Mouse (Mus musculus): ENCODE measurements around the gene Dnah2. TPM values are rescaled to one million over a fixed set of nuclear protein-coding genes. Genes with fewer than 3 reads are reported as not detected.
"Not testable (repeated sequence)": the region's sequence is repeated elsewhere in the genome, so short reads cannot be mapped to it uniquely, and the experiment has no call there.

Dnah2 gene
- polyA plus RNA-seq, 1 experiment from 2014 or later = 1.9 TPM

DNA sequence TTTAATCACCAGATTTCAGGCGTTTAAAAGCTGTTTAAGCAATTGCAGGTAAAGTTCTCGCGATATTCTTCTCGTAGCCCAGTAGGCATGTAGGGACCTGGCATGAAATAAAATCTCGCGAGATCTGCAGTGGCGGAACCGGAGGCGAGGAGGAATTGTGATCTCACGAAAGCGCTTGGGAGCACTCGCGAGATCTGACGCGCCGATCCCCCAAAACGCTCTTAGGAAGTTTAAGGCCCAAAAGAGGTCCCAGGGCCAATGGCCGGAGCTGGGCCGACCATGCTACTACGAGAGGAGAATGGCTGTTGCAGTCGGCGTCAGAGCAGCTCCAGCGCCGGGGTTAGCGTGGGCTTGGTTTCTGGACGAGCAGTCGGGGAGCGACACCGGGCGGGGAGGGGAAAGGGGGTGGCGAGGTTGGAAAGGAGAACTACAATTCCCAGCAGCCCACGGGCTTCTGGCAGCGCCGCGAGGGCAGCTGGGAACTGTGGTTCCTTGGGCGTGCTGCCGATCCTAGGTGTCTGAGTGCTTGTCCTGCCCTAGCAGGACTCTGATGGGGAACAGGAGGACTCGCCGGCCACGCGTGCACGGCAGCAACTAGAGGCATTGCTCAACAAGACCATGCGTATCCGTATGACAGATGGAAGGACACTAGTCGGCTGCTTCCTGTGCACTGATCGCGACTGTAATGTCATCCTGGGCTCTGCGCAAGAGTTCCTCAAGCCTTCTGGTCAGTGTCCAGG, 153.1 kb downstream of the Dnah2 start:
- Histone ChIP-seq H3K36me3 (peaks cover 22% of the 10 kb centered on the region), H3K27ac (peak overlapping the region; percentile 85; the same call in 1 of the 2 replicates), H3K9me3 (no peaks in the 10 kb centered on the region), H3K27me3 (replicated peaks) (peaks cover 15% of the 10 kb centered on the region), H3K4me1 (peaks cover 38% of the 10 kb centered on the region), H3K9ac (peak overlapping the region; percentile 82), H3K4me2 (replicated peaks) (peak overlapping the region; percentile 79), H3K4me3 (peak overlapping the region; percentile 73)
- WGBS = under 1% methylated on average over 48 of the region's 48 CpGs
- ATAC-seq (ENCODE audit: low FRiP score, low read depth) = peak; percentile 86

DNA sequence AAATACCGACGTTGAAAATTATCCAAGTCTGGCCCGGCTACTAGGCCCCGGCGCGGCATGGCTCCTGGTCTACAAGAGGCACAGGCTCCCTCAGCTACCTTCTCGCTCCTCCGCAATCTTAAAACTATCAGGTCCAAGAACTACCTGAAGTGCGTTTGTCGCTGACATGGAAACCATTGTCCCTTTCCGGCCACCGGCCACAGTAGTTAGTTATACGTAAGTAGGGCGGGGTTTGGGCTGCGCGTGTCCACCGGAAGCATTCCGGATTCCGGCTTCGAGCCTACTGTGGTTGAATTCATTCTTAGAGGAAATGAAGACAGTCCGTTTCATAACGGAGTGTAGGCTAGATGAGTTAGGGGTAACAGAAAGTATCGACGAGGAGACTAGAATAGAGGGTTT, 153.7 kb downstream of the Dnah2 start, which contains the start of the genes Naa38 and Cyb5d1:
Gene Naa38 (plus strand): TSS at position 253 of the 399 bp plus-strand sequence.
Gene Cyb5d1 (minus strand): TSS at position 397 of the 399 bp plus-strand sequence.
- peak within 1 kb of the TSS; percentile 82 for H3K9ac ChIP-seq
- peak within 1 kb of the TSS; percentile 79 for H3K4me2 ChIP-seq (replicated peaks)
- H3K4me1 ChIP-seq = peaks cover 38% of the 10 kb centered on the region
- H3K36me3 ChIP-seq = peaks cover 16% of the 10 kb centered on the region
- peak within 1 kb of the TSS; percentile 73 for H3K4me3 ChIP-seq
- ATAC-seq (ENCODE audit: low FRiP score, low read depth) = peak; percentile 74
- under 1% methylated on average over 24 of the region's 24 CpGs for WGBS
- H3K9me3 ChIP-seq; H3K27me3 ChIP-seq (replicated peaks): not testable (repeated sequence)
- peak within 1 kb of the TSS; percentile 85; the same call in 1 of the 2 replicates for H3K27ac ChIP-seq

DNA sequence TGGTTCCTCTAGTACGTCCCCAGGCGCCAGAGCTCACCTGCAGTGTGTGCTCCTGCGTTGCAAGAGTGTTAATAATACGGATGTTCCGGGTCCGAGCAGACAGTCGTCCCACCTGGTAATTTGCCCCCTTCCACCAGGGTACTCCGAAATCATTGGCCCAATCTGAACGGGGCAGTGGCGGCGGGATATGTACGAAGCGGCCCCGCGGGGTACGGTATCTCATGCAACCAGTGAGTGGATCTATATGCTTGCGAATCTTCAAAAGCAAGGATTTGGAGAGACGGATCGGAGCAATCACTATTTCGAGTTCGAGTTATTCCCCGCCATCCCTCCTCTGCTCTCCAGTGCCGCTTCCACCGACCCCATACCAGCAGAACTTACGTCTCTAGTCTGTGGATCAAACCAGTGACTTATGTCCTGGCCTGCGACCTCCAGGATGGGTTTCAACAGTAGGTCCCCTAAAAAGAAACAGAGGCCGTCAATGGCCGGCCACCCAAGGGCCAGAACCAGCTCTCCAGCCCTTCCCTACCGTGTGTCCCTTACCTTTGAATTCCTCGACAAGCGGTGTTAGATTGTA, 154.2 kb downstream of the Dnah2 start:
- WGBS = 2% methylated on average over 31 of the region's 31 CpGs
- ATAC-seq (ENCODE audit: low FRiP score, low read depth); H3K27me3 ChIP-seq (replicated peaks); H3K9me3 ChIP-seq; H3K27ac ChIP-seq: not testable (repeated sequence)
- H3K4me2 ChIP-seq (replicated peaks) = peak overlapping the region; percentile 79
- H3K4me3 ChIP-seq = peak overlapping the region; percentile 73
- peaks cover 11% of the 10 kb centered on the region for H3K36me3 ChIP-seq
- peaks cover 32% of the 10 kb centered on the region for H3K4me1 ChIP-seq
- H3K9ac ChIP-seq = peak overlapping the region; percentile 82

DNA sequence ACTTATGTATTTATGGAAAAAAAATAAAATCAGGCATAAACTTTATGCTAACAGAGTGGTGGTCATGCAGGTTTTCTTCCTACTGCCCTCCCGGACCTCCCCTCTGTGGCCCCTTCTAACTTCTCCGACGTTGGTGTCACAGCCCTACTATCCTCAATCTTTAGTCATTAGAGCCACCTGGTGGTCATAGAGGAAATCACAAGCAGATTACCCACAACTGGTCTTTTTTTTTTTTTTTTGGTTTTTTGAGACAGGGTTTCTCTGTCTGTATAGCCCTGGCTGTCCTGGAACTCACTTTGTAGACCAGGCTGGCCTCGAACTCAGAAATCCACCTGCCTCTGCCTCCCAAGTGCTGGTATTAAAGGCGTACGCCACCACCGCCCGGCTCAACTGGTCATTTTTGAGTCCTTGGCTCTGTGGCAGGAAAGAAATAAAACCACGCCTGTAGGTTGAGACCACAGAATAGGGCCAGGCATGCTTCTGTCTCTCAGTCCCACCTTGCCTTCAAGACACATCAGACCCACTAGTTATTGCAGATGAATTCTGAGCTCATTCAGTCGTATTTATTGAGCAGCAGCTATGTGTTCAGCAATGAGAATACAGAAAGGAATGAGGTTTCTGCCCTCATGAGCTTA, 158.4 kb downstream of the Dnah2 start:
- Histone ChIP-seq H3K4me3 (no peak overlapping the region), H3K9me3 (no peaks in the 10 kb centered on the region), H3K9ac (no peak overlapping the region), H3K4me2 (replicated peaks) (0 out of 2 replicates have a peak overlapping the region, but pooled peaks have one; percentile 9), H3K27me3 (replicated peaks) (no peaks in the 10 kb centered on the region), H3K4me1 (peaks cover 4% of the 10 kb centered on the region), H3K36me3 (peaks cover 3% of the 10 kb centered on the region; the same call in 1 of the 2 replicates), H3K27ac (no peak overlapping the region)
- ATAC-seq (ENCODE audit: low FRiP score, low read depth) = no peak
- 54% methylated on average over 10 of the region's 10 CpGs for WGBS

DNA sequence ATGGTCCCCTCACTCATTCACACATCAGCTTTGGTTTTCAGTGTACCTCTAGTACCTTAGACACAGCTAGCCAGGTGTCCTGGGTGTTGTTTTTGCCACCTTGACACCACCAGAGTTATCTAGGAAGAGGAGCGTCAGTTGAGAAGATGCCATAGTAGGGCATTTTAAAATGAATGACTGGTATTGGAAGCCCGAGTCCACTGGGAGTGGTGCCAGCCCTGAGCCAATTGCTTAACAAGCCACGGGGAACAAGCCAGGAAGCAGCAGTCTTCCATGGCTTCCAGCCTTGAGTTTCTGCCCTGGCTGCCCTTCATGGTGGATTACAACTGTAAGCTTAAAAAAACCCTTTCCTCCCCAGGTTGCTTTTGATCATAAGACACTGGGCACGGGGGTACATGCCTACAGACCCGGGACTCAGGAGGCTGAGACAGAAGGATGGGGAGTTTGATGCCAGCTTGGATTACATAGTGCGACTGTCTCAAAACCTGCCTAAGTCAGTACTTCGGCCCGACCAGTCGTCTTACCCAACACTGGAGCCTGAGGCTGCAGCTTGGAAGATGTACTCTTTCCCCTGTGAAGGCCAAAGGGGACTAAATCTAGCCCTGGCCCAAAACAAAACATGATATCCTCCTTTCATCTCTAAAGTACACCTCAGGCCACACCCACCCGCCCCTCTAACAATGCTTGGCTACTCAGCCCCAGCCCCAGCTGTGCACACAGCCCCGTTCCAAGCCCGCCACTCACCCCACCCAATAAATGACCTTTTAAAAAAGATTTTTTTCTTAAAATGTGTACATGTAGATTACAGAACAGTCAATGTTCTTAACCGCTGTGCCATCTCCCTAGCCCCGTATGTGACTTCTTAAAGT, 159.1 kb downstream of the Dnah2 start:
- no peaks in the 10 kb centered on the region for H3K9me3 ChIP-seq
- no peaks in the 10 kb centered on the region for H3K27me3 ChIP-seq (replicated peaks)
- no peak for ATAC-seq (ENCODE audit: low FRiP score, low read depth)
- no peak overlapping the region for H3K4me3 ChIP-seq
- no peak overlapping the region for H3K9ac ChIP-seq
- H3K36me3 ChIP-seq = peaks cover 3% of the 10 kb centered on the region; the same call in 1 of the 2 replicates
- 0 out of 2 replicates have a peak overlapping the region, but pooled peaks have one; percentile 9 for H3K4me2 ChIP-seq (replicated peaks)
- 63% methylated on average over 14 of the region's 14 CpGs for WGBS
- H3K4me1 ChIP-seq = peaks cover 4% of the 10 kb centered on the region
- H3K27ac ChIP-seq = no peak overlapping the region

DNA sequence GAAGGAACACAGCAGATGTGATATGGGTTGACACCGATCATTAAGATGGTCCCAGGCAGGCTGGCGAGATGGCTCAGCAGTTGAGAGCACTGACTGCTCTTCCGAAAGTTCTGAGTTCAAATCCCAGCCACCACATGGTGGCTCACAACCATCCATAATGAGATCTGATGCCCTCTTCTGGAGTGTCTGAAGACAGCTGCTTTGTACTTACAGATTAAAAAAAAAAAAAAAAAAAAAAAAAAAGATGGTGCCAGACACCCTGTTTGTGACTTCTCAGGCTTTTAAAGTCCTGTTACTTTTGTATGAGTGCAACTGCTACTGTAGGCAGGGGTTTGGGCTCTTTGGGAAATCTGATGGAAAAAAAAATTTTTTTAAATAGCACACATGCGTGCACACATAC, 160.2 kb downstream of the Dnah2 start:
- ATAC-seq (ENCODE audit: low FRiP score, low read depth) = no peak
- no peaks in the 10 kb centered on the region for H3K27me3 ChIP-seq (replicated peaks)
- no peak overlapping the region for H3K27ac ChIP-seq
- H3K36me3 ChIP-seq = peaks cover 3% of the 10 kb centered on the region; the same call in 1 of the 2 replicates
- no peak overlapping the region for H3K4me3 ChIP-seq
- no peaks in the 10 kb centered on the region for H3K4me1 ChIP-seq
- H3K9me3 ChIP-seq = no peaks in the 10 kb centered on the region
- 98% methylated on average over 4 of the region's 4 CpGs for WGBS
- H3K4me2 ChIP-seq (replicated peaks) = no peak overlapping the region
- H3K9ac ChIP-seq = no peak overlapping the region

DNA sequence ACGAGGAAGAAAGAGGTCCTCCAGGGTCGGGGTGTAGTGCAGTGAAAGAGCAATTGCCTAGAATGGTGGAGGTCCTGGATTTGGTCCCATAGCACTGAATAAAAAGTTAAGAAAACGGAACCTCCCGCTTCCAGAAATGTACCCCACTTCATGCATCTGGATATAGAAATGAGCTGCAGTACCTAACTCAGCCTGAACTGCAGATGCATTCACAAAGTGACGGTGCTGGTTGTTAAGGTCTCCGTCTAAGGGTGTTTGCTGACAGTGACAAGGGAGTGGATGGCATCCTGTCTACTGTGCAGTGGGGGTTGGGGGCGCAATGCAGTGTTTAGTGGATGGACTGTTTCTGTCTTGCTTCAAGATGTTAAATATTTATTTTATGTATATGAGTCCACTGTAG, 162.2 kb downstream of the Dnah2 start:
- H3K27me3 ChIP-seq (replicated peaks) = no peaks in the 10 kb centered on the region
- H3K4me3 ChIP-seq = no peak overlapping the region
- no peaks in the 10 kb centered on the region for H3K4me1 ChIP-seq
- 85% methylated on average over 7 of the region's 7 CpGs for WGBS
- no peaks in the 10 kb centered on the region for H3K36me3 ChIP-seq
- no peak for ATAC-seq (ENCODE audit: low FRiP score, low read depth)
- H3K9ac ChIP-seq = no peak overlapping the region
- H3K27ac ChIP-seq = no peak overlapping the region
- no peak overlapping the region for H3K4me2 ChIP-seq (replicated peaks)
- H3K9me3 ChIP-seq = no peaks in the 10 kb centered on the region

DNA sequence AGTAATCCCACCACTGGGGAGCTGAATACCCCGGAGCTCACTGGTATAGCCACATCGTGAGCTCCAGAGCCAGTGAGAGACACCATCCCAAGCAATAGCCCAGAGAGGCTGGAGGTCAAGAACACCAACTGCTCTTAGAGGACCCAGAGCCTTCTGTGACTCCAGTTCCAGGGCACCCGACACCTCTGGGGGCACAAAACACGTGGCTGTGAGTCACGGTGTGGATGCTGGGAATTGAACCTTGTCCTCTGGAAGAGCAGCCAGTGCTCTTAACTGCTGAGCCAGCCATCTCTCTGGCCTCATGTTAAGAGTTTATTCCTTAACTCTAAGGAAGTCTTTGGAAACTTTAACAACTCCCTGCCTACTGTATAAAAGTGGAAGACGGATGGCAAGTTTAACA, 163.9 kb downstream of the Dnah2 start:
- no peak overlapping the region for H3K4me3 ChIP-seq
- H3K4me2 ChIP-seq (replicated peaks) = no peak overlapping the region
- no peak overlapping the region for H3K27ac ChIP-seq
- H3K36me3 ChIP-seq = no peaks in the 10 kb centered on the region
- H3K9me3 ChIP-seq = no peaks in the 10 kb centered on the region
- no peaks in the 10 kb centered on the region for H3K4me1 ChIP-seq
- WGBS = 88% methylated on average over 6 of the region's 6 CpGs
- no peaks in the 10 kb centered on the region for H3K27me3 ChIP-seq (replicated peaks)
- H3K9ac ChIP-seq = no peak overlapping the region
- ATAC-seq (ENCODE audit: low FRiP score, low read depth) = no peak

DNA sequence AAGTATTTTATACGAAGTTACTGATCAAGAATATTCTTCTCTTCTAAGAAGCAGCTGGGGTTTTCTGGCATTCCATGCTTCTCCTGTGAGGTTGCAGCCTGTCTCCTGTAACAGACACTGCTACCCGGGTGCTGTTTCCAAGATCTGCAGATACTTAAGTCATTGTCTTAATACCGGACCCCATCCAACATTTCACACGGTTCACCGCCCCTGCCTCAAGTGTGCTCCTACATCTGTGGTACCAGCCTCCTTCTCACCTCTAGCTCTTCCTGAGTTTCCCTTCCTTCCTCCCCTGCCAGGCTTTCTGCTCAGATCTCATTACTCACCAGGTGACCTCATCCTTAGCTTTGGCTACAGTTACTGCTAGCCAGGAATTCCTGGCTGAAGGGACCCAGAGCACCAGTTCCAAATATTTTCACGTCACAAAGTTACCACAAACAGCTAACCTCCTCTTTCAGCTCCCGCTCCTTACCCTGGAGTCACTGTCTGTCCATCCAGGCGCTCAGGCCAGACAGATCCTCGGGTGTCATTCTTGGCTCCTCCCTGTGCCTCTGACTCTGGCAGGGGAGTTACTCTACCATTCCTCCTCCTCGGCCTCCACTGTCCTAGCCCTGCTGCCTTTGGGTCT, 166.3 kb downstream of the Dnah2 start:
- Histone ChIP-seq H3K27ac (no peak overlapping the region), H3K36me3 (peaks cover 7% of the 10 kb centered on the region; the same call in 1 of the 2 replicates), H3K4me2 (replicated peaks) (no peak overlapping the region), H3K9ac (no peak overlapping the region), H3K9me3 (no peaks in the 10 kb centered on the region), H3K27me3 (replicated peaks) (no peaks in the 10 kb centered on the region), H3K4me1 (no peaks in the 10 kb centered on the region), H3K4me3 (no peak overlapping the region)
- 72% methylated on average over 10 of the region's 10 CpGs for WGBS
- no peak for ATAC-seq (ENCODE audit: low FRiP score, low read depth)

DNA sequence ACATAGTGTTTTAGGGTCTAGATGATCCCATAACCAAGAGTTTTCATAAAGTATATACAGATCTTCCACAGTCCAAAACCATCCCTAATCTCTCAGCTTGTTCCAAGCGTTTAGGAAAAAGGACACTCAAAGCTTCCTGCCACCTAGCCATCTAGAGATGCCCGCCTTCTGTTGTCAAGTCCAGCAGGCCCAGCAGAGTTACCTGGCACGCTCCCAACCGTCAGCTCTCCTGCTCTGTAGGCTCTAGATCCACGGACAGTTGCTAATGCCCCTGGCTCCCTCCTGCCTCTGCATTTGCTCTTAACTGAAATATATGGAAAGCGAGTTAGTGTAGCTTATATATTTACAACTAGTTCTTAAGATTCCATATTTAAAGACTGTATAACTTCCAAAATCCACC, 167.6 kb downstream of the Dnah2 start:
- Histone ChIP-seq H3K27me3 (replicated peaks) (no peaks in the 10 kb centered on the region), H3K4me1 (no peaks in the 10 kb centered on the region), H3K9me3 (no peaks in the 10 kb centered on the region), H3K36me3 (peaks cover 7% of the 10 kb centered on the region; the same call in 1 of the 2 replicates), H3K9ac (no peak overlapping the region), H3K4me3 (no peak overlapping the region), H3K4me2 (replicated peaks) (no peak overlapping the region), H3K27ac (no peak overlapping the region)
- 85% methylated on average over 6 of the region's 6 CpGs for WGBS
- ATAC-seq (ENCODE audit: low FRiP score, low read depth) = no peak

DNA sequence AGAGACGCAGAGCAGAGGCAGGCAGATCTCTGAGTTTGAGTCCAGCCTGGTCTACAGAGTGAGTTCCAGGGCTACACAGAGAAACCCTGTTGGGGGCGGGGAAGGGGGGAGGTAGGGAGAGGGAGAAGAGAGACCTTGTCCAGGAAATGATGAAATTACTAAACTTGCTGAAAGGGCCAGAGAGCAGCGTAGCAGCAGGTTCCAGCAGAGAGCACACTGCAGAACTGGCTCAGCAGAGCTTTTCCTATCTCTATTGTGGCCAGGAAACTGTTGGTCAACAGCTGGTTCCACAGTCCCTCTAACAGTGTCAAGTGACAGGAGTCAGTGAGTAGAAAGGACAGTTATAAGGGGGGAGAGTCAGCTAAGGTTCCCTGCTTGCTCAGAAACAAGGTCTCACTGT, 169.3 kb downstream of the Dnah2 start:
- no peaks in the 10 kb centered on the region for H3K4me1 ChIP-seq
- H3K4me3 ChIP-seq = no peak overlapping the region
- ATAC-seq (ENCODE audit: low FRiP score, low read depth) = no peak
- H3K9me3 ChIP-seq = no peaks in the 10 kb centered on the region
- no peaks in the 10 kb centered on the region for H3K27me3 ChIP-seq (replicated peaks)
- no peak overlapping the region for H3K9ac ChIP-seq
- peaks cover 7% of the 10 kb centered on the region; the same call in 1 of the 2 replicates for H3K36me3 ChIP-seq
- 88% methylated on average over 3 of the region's 3 CpGs for WGBS
- H3K4me2 ChIP-seq (replicated peaks) = no peak overlapping the region
- H3K27ac ChIP-seq = no peak overlapping the region

Measured in neural tube, embryonic 12.5 days (tissue).